Mouse (Mus musculus): ENCODE data around the gene Acp6.
"Not testable (repeated sequence)": the region's sequence is repeated elsewhere in the genome, so short reads cannot be mapped to it uniquely, and the experiment has no call there.

The Acp6 gene

DNA sequence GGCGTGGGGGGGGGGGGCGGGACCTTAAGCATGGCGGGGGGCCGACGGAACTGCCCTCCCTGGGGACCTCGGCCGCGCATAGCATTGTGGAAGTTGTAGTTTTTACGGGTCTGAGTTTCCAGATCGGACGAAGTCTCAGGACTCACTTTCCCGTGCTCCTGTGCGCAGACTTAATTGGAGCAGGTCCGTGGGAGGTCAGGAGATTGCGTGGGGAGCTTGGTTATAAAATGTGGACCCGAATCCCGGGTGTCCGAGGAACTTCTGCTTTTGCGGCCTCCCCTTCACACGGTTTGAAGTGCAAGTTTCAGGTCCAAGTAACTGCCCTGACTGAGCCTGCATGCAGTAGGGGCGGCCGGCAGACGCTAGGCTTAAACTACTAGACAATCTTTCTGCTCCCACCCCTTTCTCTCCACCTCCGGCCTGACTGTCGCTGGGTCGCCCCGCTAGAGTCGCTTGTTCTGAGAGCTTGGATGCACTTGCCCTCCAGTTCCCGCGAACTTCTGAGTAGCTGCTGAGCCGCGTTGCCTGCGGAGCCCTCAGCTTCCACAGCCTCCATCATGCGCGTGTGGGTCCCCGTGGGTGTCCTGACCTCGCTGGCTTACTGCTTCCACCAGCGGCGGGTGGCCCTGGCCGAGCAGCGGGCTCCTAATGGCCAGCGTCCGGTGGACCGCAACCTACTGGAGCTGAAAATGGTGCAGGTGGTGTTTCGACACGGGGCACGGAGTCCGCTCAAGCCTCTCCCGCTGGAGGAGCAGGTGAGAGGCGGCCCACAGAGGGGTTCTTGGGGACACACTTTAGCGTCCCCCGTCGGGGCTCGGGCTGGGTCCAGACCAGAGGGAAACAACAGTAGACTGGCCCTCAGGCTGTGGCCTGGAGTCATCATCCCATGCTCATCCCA, at the start of gene Acp6:
Gene Acp6, plus strand, starts transcription at position 167 of the 898 bp plus-strand sequence.
- peak; percentile 53 for DNase-seq (ENCODE audit: low spot score)

DNA sequence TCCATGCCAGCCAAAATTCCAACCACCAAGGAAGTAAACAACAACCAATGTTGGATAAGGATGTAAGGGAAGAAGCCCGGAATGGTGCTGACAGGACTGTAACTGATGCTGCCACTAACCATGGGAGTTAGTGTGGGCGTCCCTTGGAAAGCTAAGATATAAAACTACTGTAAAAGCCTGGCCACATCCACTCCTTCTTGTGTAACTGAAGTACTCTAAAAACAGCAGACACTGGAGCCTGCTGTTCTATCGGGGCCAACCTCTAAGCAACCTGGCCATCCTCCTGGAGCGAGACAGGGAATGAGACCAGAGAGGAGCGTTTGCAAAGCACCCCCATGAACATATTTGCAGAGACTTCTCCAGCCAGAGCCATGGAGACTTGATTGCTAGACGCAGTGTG, 41.1 kb upstream of the Acp6 start:
- DNase-seq (ENCODE audit: low spot score): no peak

DNA sequence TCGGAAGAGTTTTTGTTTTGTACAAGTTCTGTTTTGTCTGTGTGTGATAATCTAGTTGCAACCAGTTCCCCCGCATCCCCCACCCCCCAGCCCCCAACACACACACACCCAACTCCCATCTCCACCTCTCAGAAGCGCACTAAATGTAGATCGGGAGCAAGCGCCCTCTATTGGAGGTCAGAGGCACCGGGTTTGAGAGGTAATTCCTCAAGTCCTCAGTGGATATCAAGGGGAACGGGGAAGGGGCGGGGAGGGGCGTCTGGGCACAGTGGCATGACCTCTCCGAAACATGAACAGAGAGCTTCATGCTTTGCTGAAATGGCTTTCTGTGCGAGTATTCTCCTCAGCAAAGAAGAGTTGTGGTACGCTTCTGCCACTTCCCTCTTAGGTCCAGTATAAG, 40.3 kb upstream of the Acp6 start:
- no peak for DNase-seq (ENCODE audit: low spot score)

DNA sequence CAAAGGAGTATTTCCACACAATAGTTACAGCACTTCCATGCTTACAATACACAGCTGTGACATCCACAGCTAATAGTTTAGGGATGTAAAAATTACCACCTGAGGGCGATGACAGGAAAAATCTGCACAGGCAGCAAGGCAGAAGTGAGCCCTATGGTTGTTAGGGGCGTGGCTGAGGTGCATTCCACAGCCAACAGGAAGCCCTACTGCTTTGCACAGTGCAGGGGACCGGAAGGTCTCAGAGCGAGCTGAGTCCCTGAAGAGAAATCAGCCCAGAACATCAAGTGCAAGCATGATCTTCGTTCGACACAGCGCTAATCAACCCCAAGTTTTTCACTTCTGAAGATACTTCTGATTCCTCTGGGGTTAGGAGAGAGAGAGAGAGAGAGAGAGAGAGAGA, 34.4 kb upstream of the Acp6 start:
- DNase-seq (ENCODE audit: low spot score): no peak

DNA sequence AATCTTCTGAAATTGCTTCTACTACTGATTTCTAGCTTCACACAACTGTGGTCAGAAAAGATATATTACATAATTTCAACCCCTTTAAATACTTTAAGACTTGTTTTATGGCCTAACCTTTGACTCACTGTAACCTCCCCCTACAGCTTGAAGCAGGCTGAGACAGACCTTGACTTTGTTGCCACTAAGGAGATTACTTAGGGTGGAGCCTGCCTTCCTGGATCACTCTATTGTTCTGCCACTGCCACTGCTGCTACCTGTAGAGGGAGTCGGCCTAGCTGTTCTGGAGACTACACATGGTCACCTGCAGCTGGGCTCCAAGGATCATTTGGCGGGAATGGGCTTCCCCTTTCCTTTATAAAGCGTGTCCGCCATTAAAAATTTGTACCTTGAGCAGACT, 29.2 kb upstream of the Acp6 start:
- no peak for DNase-seq (ENCODE audit: low spot score)

DNA sequence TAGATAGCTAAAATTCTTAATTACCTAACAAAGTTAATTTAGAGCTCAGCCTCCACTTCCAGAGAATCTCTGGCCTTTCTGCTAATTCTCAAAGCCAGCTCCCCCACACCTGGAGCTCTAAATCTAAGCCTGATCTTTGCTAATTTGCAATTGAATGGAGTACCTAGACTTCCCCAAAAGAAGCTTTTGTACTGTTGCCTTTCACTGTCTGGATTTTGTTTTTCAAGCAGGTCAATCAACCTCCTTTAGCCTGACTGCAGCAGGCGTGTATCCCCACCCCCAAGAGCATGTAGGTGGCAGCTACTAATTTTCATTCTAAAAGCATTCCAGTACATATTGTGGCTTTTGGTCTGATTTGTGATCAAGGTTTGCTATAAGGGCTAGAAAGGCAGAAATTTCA, 20.9 kb upstream of the Acp6 start:
- not testable (repeated sequence) for DNase-seq (ENCODE audit: low spot score)

DNA sequence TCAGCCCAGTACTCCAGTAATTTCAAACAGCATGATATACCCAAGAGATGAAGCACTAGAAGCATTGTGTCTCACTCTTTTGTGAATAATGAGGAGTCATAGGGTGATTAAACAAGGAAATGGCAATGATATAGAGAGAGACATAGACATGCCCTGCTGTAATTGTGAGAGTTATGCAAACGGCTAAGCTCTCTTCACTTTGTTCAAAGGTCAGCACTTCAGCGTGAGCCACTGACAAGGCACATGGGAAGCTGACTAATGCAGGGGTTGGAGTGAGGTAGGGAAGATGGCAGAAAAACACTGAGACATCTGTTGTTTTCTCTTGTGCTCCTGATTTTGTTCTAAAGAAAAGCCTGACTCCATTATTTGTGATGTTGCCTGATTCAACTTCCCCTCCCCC, 7.5 kb upstream of the Acp6 start:
- DNase-seq (ENCODE audit: low spot score): no peak

DNA sequence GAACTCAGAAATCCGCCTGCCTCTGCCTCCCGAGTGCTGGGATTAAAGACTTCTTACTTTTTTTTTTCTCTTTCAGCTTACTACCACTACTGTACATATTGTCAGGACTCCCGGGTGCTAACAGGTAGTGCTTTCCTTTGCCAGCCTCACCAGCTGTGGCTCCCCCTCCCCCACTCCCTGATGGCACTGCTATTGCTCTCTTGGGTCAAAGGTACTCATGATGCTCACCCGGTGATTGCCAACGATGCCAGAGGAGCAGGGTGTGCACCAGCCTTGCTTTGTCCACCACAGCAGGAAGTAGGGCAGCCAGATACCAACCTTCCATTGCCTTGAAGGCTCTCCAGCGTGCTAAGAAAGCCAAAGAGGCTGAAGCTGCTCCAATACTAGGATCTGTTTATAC, 2.1 kb upstream of the Acp6 start:
- DNase-seq (ENCODE audit: low spot score): no peak

DNA sequence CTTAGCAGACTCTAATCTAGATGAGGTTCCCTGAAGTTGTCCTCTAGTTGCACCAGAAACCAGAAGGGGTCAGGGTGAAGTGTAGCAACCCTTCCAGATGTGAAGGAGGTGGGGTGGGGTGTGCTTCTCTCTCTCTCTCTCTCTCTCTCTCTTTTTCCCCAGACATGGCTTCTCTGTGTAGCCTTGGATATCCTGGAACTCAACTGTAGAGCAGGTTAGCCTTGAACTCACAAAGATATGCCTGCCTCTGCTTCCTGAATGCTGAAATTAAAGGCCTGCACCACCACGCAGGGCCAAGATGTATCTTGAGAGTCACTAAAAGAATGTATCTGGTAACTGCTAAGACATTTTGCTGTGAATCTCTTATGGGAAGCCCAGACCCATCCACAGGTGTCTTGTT, 1.3 kb upstream of the Acp6 start:
- no peak for DNase-seq (ENCODE audit: low spot score)

DNA sequence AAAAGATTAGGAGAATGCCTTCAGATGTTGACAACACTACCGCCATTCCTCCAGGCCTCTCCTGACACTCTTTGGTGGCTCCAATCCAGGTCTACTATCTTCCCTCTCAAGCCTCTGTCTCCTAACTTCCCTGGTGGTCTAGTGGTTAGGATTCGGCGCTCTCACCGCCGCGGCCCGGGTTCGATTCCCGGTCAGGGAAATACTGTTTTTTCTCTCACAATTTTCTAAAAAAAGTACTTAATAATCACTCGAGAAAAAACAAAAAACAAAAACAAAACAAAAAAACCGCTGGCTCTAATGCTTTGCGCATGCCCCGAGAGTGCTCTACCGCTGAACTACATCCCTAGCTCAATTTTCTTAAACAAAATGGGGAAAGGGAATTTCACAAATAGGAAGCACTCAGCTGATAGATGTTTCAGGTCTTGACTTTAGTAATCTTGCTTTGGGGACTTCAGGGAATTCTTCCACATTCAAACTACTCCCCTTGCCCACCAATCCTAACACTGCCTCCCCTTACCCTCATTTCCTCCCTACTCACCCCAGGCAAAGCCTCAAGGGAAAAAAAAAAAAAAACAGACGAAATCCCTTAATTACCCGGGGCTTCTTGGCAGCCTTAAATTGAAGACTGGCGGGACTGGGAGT, 498 bp upstream of the Acp6 start:
- DNase-seq (ENCODE audit: low spot score): no peak

DNA sequence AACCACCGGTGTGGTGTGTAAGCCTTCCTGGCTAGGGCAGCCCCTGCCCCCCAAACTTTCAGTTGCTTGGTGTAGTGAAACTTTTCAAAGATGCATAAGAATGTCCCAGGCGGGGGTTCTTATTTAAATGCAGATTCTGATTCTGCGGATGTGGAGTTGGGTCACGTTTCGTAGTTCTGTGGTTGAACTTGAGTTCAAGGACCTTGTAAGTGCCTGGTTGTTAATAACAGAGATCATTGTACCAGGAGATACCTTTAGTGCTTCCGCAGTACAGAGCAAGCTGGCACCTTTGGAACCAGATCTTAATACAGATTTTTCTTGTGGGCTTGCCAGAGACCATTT, 903 bp downstream of the Acp6 start:
- DNase-seq (ENCODE audit: low spot score): no peak

DNA sequence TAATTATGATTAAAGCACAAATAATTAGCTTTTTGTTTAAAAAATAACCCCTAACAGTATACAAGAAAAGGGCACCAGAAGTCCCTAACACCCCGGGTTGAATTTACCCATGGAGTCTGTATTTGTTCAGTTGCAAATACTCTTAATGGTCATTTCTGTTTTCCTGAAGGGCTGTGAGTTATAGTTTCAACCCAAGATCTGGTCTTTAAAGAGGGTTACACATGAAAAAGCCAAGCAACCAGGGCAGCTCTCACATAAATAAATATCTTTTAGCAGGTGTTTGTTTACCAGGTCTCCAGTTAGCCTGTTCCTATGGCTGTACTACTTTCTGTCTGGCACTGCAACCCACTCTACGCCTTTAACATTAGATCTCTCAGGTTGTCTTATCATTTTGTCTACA, 1.4 kb downstream of the Acp6 start:
- DNase-seq (ENCODE audit: low spot score): no peak

DNA sequence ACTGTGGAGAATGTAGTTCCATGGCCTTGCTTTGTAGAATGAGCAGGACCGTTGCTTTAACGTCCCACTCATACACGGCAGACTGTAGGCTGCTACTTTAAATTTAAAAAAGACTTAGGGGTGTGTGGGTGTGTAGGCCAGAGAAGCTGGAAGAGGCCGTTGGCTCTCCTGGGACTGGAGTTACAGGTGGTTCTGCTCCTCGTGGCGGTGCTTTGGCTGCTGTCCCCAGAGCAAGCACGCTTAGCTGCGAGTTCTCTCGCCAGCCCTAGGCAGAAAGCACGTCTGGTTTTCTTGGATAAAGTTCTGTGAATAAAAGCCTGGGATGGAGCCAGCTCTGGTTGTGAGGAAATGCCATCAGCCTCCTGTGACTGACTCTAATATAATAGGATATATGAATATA, 2.3 kb downstream of the Acp6 start:
- DNase-seq (ENCODE audit: low spot score): no peak

DNA sequence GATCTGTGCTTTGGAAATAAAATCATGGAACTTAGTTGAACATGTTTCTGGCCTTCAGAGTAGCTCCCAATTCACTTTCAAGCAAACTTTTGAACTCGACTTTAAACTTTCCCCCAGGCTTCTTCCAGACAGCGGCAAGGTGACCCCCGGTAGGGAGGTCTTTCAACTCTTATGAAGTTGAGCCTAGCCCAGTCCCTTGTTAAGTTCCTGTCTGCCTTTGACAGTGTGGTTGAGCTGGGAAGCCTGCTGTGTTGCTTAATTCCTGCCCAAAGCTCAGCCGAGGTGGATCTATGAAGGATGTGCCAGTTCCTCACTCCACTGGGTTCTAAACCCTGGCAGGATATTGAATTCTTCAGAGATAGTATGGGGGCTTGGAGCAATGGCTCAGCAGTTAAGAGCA, 3.2 kb downstream of the Acp6 start:
- no peak for DNase-seq (ENCODE audit: low spot score)

DNA sequence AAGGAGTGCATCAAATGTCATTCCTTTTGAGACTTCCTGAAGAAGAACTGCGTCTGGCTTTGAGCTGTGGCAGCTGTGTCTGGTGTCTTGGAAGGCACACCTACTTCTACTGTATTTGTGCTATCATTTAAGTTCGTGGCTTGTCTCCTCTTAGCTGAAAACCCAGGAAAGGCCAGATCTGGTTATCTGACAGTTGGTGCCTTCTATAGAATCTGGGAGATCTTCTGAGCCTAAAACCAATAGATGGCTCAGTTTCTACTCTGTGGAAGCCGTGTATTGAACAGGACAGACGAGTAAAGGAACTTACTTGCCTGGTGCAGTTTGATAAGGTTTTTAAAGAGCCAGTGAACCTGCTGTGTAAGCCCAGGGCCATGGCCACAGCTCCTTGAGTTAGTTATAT, 5.9 kb downstream of the Acp6 start:
- no peak for DNase-seq (ENCODE audit: low spot score)

DNA sequence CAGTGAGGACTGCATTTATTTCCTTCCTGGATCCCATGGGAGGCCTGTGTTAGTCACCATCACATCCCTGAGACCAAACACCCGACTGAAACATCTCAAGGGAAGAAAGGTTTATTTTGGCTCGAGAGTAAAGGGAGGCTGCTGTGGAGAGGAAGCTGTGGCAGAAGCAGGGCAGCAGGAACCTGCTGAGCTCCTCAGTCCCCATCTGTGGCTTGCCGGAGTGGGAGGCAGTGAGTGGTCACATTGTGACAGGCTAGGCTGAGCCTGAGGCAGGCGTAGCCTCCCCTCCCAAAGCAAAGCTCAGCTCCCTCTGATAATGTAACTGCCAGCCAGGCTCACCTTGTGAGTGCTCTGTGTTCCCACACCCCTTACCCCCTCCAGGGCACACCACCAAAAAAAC, 8.5 kb downstream of the Acp6 start:
- no peak for DNase-seq (ENCODE audit: low spot score)

DNA sequence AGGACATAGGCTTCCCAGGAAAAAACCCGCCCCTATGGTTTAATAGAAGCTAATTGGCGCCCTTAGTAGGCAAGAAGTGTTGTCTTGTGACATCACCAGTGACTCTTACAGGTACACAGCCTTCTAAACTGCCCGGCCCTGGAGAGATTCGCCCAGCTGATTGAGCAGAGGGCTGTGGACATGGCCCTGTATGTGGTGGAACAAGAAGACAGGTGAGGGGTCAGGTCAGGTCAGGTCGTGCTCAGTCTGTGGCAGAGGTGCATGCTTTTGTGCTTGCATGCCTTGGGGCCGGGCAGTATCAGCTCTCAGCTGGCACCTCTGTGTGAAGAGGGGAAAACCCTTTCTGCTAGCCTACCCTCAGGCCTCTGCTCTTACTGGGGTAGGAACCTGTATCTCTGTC, 13.0 kb downstream of the Acp6 start:
- no peak for DNase-seq (ENCODE audit: low spot score)

DNA sequence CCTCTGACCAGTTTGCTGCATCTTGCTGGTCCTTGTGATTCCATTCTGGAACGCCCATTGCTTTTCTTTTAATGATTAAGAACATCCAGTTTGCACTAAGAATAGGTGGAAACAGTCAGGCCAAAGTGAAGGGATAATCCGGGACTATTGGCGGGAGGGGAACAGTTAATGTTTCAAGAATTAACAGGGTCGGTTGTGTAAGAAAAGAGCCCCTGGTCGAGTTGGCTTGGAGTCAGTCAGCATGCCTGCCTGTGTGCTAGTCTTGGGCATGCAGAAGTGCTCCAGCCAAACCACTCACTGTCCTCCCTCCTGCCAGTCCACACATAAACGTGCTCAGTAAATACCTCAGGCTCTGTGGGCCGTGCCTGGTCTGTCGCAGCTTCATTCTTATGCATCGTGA, 13.7 kb downstream of the Acp6 start:
- DNase-seq (ENCODE audit: low spot score): no peak

DNA sequence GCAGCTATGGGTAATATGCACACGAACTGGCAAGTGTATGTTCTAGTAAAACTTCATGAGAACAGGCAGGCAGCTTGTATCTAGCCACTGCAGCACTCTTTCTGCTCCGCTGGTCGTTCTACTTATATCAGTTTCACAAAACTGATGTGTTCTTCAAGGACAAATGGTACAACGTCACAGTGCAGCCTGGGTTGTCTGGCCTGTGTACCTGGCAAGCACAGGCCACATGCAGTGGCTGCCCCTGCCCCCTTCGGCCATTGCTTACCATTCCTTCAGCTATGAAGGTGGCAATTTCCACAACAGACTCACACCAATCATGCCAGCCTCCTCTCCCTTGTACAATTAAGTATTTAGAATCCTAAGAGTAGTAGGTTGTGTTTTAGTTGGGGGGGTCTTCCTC, 14.1 kb downstream of the Acp6 start:
- no peak for DNase-seq (ENCODE audit: low spot score)

DNA sequence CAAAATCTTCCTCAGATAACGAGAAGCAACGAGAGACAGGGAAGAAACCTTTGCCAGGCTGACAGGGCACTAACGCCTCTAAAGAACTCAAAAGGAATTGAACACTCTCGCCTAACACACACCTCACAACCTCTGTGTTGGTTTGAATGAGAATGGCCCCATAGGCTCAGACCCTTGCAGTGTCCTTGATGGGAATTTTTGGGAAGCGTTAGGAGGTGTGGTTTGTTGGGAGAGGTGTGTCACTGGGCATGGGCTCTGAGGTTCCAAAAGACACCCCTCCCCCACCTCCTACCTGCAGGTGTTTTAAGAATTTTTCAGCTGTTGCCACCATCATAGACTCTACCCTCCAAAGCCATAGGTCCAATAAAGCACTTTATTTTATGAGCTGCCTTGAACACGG, 20.3 kb downstream of the Acp6 start:
- DNase-seq (ENCODE audit: low spot score): no peak

DNA sequence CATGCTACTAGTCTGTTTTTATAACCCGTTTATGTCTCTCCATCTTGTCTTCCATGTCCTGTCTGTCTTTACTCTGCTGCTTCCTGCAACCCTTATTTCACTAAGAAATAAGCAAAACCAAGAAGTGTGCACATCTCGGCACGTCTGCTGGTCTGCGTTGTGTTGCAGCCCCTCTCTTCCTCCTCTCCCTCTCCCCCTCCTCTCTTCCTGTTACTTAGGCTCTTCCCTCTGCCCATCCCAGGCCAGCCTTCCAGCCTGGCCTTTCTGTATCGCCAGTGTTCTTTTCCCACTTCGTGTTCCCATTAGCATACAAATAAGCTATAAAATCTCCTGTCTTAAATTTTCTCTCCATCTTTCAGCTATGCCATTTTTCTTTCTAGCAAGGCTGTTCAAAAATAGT, 21.9 kb downstream of the Acp6 start:
- DNase-seq (ENCODE audit: low spot score): no peak

DNA sequence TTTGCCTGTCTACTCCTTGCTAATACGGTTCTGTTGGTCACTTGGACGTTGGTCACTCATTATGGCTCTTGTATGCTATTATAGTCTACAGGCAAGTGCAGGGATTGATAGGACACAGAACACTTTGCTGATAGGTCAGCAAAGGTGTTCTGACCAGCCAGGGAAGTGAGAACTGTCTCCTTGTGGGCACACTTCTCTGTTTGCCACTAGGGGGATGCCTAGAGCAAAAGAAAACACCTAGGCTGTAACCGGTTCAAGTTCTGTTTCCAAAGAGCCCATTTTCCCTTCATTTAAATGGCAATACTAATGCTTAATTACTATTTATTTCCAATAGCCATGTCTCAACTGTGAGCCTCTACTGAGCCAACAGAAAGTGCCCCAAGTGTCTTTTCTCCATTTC, 25.2 kb downstream of the Acp6 start:
- no peak for DNase-seq (ENCODE audit: low spot score)

DNA sequence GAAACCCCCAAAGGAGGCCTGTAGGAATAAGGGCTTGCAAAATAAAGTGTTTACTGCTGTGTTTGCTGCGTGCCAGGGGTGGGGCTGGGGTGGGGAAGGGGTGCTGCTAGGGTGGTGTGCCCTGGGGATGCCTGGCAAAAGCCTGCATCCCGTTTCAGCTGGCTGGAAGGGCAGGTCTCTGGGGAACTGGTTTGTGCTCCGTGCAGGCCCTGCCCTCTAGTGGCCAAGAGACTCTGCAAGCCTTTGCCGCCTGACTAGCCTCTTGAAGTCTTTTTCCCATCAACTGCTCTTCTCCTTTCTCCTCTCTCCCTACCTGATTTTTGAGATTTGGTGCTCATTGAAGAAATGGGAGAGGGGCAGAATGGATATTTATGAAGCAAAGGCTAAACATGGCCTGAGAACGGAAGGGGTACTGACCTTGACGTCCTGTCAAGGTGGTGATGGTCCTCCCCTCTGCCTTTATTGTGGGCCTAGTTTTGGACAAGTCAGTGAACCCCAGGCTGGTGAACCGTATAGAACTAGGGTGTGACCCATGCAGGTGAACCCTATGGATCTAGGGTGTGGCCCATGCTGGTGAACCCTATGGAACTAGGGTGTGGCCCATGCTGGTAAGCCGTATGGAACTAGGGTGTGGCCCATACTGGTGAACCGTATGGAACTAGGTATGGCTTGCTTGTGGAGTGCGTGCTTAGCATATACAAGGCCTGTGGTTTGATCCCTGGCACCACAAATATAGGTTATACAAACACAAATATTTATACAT, 26.7 kb downstream of the Acp6 start:
- no peak for DNase-seq (ENCODE audit: low spot score)
